Mouse (Mus musculus) 3134 (cell line): ENCODE measurements around the gene Larp1b.
"Not testable (repeated sequence)": the region's sequence is repeated elsewhere in the genome, so short reads cannot be mapped to it uniquely, and the experiment has no call there.

Experiments
- DNase-seq: peaks from one replicate; pipeline ENCODE4 v3.0.0-alpha.2; 2011; ENCODE audit warnings: low spot score; ENCODE audit not compliant: insufficient read length; ENCODE audit errors: extremely low read depth

Gene Larp1b

DNA sequence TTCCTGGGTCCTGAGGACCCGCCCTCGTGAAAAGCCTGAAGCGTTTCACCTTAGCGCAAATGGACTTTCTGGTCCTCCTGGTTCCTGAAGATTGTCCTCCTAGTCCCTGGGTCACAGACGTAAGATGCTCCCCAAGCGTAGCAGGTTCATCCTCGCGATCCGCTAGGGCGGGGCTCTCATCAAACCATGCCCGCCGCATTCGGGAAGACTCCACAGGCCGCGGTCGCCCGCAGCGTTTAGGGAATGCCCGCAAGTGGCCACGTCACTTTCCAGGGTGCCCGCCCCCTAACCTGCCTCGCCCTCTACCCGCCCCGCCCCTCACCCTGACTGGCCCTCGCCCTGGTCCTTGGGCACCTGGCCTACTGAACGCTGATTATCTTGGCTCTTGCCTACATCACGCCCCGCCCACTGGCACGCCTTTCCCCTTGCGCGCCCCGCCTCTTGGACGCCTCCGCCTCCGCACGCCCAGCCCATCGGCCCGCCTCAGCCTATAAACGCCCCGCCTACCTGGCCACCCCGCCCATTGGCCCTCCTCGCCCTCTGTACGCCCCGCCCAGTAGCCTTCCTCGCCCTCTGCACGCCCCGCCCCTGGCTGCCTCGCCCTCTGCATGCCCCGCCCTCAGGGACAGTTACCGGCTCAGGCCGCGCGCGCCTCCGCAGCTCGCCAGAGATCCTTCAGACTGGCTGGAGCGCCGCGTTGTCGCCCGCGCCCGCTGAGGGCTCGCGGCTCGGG is at the start of gene Larp1b:
Larp1b (plus strand) TSS at position 659 of the 733 bp plus-strand sequence.
- peak; percentile 98 for DNase-seq

DNA sequence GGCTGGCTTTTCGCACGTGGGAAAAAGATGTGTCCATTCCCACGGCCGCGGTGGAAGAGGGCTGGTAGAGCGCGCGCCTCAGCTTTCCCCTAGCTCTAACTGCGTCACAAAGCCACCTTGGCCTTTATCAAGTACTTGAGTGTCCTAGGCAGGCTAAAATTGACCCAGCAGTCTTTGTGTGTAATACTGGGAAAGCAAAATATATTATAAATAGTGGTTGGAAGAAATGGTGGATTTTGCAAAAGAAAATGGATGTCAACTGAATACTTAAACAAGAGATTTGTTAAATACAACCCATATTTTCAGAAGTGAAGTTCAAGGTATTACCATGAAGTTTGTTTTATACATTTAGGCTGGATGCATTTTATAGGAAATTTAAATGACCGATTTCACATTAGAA is 47.2 kb upstream of the Larp1b start, which contains the start of gene 1700034I23Rik:
1700034I23Rik (minus strand) TSS at position 101 of the 400 bp plus-strand sequence.
- DNase-seq = not testable (repeated sequence)

DNA sequence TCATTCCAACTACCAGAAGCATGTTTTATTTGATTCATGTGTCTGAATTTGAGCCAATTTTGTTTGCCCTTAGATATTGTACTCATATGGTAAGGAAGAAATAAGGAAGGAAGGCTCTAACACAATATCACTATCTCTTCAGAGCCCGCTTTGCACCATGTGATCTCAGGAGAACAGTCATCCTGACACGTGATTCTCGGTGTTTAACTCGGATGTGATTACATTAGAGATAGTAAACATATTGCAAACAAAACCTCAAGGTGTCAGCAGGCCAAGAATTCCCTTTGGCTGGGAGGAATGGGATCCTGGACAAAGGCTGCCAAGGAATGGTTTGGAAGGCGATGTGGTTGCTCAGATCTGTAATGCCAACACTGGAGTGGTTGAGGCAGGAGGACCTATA is 11.4 kb upstream of the Larp1b start:
- no peak for DNase-seq

DNA sequence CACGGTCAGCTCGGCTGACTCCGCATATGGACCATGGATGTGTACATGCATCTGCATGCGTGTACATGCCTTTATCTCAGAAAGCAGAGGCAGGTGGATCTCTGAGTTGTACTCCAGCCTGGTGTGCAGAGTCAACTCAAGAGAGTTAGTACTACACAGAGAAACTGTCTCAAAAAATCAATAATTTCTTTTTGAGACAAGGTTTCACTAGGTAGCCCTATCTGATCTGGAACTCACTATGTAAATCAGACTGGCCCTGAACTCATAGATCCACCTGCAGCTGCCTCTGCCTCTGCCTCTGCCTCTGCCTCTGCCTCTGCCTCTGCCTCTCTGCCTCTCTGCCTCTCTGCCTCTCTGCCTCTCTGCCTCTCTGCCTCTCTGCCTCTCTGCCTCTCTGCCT is 11.0 kb upstream of the Larp1b start:
- DNase-seq = no peak

DNA sequence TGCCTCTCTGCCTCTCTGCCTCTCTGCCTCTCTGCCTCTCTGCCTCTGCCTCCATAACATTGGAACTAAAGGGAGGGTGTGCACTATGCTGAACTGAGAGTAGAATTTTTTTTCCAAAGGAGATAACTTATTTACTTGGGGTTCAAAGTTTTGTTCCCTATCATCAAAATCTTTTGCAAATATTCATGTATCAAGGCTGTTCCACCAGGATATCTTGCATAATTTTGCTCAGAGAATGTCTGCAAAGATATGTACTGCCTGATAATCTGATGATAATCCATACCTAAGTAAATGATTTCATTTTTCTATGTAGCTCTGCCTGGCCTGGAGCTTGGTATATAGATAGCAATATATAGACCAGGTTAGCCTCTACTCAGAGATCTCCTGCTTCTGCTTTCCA is 10.6 kb upstream of the Larp1b start:
- no peak for DNase-seq

DNA sequence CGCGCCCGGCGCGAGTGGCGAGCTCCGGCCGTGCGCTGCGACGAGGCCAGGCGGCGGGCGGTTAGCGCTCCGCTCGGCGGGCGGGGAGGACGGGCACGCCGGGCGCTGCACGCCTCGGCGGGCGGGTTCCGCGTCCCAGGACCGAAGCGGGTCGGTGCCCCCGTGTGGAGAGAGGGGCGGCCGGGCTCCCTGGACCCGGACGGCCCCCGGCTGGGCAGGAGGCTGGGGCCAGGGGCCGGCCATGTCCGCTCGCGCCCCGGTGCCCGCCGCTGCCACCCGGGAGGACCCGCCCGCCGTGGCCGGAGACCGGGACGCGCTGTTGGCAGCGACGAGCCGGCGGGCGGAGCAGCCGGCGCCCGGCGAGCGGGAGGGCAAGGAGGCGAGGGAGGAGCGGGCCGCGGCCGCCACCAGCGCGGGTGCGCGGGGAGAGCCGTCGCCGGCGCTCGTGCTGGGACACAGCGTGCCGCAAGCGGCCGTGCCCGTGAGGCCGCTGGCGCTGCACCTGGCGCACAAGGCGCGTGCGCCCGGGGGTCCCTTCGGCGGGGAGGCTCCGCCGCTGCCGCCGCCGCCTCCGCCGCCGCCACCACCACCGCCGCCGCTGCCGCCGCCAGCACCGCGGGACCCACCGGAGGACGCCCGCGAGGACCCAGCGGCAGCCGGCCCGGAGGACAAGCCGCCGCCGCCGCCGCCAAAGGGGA is 424 bp downstream of the Larp1b start:
- peak; percentile 54 for DNase-seq

DNA sequence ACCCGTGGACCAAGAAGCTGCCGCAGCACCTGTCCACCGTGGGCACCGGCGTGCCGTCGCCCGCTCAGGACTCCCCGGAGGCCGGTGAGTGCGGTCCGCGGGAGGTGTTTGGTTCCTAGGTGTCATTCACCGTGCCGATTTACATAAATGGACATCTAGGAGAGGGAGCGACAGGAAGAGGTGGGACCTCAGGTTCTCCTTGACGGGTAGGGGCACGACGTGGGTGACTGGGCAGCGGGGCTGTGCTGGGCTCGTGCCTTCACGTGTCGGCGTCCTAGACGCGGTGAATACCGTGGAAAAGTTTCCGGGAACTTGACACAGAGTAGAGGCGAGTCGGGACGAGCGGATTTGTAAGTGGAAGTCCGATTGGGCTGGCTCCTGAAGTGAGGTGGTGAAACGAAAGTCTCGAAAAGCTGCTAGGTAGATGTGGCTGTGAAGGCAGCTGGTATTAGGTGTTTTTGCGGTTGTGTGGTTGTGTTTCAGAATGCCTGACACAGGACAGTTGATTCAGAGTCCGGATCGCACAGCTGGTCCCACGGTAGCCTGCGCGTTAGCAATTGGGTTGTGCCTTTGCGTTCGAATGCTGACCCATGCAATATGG is 1.1 kb downstream of the Larp1b start:
- DNase-seq = peak; percentile 89

DNA sequence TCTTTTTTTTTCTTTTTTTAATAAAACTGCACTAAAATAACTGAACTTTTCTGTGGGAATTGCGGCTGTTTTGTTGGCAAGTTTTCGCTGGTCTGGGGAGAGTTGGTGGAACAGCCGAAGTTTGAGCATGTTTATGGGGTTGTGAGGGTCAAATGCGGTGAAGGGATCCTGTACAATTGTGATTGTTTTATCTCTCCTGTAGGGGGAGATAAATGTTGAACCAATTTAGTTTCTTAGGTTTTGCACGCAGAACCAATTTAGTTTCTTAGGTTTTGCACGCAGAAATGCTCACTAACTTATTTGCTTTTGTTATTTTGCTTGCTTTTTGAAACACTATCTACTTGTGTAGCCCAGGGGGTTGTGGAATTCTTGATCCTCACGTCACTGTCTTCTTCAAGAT is 1.7 kb downstream of the Larp1b start:
- no peak for DNase-seq

DNA sequence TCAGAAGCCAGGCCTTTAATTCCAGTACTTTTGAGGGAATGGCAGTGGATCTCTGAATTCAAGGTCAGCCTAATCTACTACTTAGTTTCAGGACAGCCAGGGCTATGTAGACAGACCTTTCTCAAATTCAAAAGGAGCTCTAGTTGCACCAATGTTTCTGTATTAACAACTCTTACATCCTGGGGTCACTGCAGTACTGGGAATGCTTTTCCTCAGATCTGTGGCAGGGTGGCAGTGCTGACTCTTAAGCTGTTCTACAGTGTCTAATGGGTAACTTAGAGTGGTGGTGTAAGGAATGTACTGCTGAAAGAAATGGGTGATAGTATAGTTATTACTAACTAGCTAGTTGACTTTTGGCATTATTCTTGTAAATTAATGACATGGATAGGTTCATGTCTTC is 3.0 kb downstream of the Larp1b start:
- DNase-seq = no peak

DNA sequence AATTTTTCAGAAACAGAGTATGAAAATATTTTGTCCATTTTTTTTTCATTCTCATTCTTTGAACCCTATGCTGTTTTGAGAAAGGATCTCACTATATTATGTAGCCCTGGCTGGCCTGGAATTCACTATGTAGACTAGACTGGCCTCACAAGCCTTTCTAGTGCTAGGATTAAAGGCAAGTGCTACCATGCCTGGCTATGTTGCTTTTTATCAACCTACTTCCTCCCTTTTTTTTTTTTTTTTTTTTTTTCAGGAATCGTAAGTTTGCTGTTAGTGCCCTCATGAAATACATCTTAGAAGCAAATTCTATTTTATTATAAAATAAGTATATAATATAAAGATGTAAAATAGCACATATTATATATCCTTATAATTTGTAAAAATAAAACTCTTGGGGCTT is 5.2 kb downstream of the Larp1b start:
- no peak for DNase-seq

DNA sequence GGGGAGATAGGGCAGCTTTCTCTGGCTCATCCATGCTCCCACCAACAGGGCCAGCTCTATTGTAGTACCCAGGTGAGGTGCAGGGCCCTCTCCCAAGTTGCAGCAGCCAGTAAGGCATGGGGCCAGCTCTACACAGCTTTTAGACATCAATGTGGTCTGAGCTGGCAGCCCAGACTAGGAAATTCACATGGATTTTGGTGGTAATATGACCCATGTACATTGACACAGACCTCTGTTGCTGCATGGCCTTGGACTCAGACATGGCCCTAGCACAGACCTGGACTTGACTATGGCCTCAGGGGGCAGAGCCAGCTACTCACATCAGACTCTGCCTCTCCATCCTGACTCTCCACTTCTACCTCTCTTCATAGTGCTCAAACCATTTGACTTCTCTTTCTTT is 9.2 kb downstream of the Larp1b start:
- DNase-seq = no peak

DNA sequence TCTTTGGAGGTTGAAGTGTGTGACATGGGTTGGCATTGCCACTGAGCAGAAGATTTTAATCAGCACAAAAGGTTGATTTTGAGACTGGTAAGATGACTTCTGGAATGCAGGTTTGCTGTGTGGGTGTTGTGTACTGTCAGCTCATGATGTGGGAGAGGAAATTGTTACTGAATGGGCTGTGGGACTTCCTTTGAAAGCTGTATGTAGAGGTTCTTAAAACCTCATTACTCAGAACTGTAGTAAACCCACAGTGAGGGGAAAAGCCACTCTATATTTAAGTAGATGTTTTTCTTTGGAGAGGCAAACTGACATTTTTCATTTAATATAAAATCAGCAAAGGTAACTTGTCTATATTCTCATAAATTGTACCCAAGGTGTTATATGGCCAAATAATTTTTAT is 31.1 kb downstream of the Larp1b start:
- DNase-seq = no peak

DNA sequence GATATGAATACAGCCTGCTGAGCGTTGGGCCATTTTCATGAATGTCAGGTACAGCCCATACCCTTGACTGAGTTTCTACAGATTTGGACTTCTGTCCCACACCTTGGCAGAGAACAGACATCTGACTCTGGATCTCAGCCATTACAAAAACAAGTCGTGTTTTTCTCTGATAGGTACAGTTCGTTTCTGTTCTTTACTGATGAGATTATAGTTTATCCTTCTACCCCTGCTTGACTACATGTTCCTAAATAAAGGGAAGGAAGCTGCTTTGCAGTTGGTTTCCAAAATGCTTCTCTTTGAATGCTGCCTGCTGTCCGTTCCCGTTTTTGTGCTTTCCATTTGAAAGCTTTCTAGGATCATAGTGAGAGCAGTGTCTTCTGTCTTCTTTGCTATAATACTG is 37.9 kb downstream of the Larp1b start:
- no peak for DNase-seq

DNA sequence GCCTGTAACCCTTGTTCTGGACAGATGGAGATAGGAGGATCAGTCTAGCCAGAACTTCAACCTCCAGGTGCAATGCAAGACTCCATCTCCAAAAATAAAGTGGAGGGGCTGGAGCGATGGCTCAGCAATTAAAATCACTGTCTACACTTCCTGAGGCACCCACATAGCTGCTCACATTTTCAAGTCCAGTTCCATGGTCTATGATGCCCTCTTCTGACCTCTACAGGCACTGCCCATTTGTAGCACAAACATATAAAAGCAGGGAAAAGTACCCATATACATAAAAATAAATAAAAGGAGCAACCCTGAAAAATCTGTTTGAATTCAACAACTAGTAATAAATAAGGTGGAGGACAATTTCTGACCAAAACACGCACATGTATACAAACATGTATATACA is 39.1 kb downstream of the Larp1b start:
- no peak for DNase-seq

DNA sequence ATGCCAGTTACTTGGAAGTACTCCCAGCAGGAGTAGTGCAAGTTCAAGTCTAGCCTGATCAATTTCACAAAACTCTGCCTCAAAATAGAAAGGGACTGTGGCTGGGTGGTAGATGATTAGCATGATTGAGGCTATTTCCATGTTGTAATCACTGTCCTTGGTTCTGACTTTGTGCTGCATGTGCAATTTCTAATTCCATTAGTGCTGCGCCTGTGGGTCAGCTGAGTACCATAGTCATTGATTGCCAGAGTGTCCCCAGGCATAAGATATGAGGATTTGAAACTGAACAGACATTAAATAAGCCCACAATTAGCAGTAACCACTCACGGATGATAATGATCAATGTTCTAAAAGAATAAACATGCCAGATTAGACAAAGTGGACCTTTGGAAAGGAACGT is 41.9 kb downstream of the Larp1b start:
- DNase-seq = no peak

DNA sequence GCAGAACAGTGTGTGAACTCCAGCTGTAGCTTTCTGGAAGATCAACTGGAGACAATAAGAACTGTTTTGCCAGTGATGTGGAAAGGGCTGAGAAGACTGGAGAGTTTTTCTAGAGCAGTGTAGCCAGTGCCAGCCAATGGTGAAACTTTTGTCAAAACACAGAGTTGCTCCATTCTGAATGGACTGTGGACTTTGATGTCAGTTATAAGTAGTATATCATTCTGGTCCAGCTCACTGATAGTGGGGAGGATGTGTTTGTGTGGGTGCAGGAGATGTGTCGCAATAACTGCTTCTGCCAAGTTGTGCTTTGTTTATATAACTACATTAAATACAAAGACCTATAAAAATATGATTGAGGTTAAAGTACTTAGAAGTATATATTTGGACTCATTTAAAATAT is 45.5 kb downstream of the Larp1b start:
- no peak for DNase-seq

DNA sequence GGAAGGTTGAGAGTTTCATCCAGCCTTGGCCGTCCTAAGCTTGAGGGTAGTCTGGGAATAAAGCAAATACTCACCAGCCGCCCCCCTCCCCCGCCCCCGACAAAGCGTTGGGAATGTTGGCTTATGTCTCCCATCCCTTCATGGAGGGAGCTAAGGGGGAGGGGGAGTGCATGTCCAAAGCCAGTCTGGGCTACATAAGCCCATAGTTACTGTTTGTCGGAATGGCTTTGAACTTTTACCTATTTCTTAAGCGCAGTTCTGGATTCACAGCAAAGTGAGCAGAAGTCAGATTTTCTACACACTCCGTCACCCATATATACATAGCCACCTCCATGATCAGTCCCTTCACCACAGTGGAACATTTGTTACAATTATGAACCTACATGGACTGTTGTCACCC is 59.7 kb downstream of the Larp1b start:
- no peak for DNase-seq

DNA sequence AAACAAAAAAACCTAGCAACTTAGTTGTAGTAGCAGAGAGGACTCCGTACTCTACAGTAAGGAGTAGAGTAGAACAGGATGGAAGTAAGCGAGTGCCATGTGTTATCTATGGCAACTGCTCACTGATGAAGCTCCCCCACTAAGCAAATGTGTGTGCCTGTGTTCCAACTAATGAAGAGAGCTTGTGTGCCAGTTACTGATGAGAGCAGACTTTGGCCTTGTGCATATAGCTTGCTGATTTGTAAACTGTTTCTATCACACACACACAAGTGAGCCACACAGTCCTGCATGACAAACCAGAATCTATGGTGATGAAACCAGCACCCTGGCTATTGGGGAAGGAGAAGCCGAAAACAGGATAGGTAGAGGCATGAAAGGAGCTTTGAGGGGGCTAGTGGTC is 60.4 kb downstream of the Larp1b start:
- DNase-seq = no peak

DNA sequence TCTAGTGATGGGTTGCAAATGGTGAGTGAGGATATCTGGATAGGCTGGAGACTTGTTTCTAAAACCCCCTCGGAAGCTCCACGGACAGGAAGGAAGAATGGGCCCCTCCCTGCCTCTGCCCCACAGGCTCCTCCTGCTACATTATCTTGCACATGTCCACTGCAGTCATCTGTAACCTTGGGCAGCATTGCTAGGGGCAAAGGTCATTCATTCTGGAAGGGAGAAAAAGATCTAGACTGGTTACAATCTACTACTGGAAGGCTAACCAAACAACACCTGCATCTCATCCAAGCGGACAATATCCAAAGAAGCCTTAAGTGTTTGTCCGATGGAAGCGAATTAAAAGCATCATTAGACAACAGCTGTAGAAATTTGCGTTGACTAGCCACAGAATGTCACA is 61.1 kb downstream of the Larp1b start:
- DNase-seq = no peak

DNA sequence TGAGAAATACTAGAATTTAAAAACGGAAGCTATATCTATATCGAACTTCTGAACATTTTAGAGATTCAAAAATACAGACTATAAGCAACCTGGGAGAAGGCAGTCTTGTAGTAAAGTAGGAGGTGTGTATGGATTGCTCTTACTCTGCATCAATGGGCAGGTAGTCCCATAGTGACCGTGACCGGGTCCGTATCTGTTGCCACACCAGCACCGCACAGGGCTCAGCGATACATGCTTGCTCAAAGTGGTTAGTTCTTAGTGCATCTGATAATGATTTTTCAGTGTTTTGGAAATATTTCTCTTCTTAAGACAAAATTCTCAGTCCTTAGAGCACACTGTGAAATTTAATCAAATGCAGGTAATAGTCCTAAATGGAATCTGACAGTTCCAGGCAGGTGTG is 62.8 kb downstream of the Larp1b start:
- no peak for DNase-seq

DNA sequence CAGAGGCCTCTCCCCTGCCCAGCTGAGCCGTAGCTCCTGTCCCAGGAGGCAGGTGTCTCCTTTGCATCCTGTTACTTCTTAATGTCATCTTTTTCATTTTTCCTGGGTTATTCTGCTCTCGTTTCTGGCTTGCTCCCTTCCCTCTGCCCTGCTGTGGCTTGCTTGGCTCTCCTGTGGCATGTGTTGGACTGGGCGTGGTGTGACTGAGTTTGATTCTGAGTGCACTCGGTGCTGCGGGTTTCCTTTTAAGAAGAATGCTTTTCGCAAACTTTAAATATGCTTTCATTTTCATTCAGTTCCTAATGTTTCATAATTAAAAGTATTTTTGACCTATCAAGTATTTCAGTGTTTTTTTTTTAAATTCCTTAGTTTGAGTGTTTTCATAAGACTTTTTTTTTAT is 65.3 kb downstream of the Larp1b start:
- DNase-seq = no peak

DNA sequence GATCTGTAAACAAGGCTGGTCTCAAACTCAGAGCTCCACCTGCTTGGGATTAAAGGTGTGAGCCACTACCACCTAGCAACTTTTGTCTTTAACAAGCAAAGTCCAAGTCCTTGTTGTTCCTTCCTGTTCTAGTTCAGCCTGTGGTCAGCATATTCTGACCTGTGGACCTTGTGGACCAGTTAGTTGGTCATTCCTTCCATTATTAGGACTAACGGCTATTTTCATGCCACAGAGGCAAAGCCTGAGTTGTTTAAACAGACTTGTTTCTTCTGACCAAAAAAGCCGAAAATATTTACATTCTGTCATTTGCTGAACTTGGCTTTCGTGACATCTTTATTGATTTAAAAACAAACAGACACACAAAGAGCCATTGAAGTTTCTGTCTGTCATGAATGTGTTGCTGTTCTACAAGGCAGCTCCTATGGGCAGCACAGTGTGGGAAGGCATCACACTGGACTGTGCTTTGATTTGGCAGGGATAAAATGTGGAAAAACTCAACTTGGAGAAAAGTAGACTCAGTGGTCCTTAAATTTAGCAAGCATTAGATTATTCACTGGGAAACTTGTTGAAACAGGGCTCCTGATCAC is 68.5 kb downstream of the Larp1b start:
- DNase-seq = no peak
